Mouse (Mus musculus) embryonic fibroblast, embryonic 13.5 days (primary cell): ENCODE results near the gene Fkbp2.

Experiments
- CTCF ChIP-seq: IDR thresholded peaks from 2 replicates; pipeline ENCODE4 v1.5.1; 2011; ENCODE audit warnings: mild to moderate bottlenecking, control low read depth, low read length, moderate library complexity, borderline replicate concordance; ENCODE audit not compliant: insufficient read depth
- POLR2A ChIP-seq: IDR thresholded peaks from 2 replicates; pipeline ENCODE4 v1.6.1; 2011; ENCODE audit warnings: low read depth, mild to moderate bottlenecking, control low read depth, low read length, moderate library complexity

DNA sequence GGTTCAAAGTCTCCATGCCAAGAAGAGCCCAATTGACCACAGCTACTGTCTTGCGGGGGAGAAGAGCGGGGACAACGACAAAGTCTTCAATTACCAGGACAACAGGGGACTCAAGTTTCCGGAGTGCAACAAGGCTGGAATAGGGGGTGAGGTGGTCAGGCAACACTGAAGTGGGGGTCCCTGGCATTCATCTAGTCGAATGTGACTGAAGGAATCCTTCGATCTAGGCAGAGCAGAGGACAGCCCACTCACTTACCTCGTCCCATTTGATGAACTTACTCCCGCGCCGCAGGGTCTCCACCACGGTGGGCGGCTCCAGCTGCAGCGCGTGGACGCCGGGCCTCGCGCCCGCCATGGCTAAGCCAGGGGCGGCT is 11.0 kb downstream of the Fkbp2 start:
- TF ChIP-seq CTCF (no peak), POLR2A (no peak)
